Mouse (Mus musculus) lung, postnatal 0 days (tissue): ENCODE measurements around the gene Atp2b2. TPM values are rescaled to one million over a fixed set of nuclear protein-coding genes. Genes with fewer than 3 reads are reported as not detected.

ENCODE experiments used
- ATAC-seq: fragments of 200-750 bp; cut with Nextera tagmentation; 2 replicates; pipeline ENCODE4 v1.8.0; 2017; ENCODE audit warnings: moderate library complexity
- DNase-seq: peaks from one replicate; pipeline ENCODE4 v3.0.0-alpha.2; 2016; ENCODE audit warnings: low spot score
- H3K27ac ChIP-seq: fragments of 300-500 bp; sonication (generic); 2 replicates; pipeline ENCODE4 v1.5.1; 2014; ENCODE audit warnings: antibody characterized with exemption, mild to moderate bottlenecking, low read length, mixed read lengths
- H3K27me3 ChIP-seq: fragments of 300-500 bp; sonication (generic); replicated peaks from 2 replicates; pipeline ENCODE4 v1.6.1; 2014; ENCODE audit warnings: low read length, mixed read lengths; ENCODE audit not compliant: insufficient read depth
- H3K36me3 ChIP-seq: fragments of 300-500 bp; sonication (generic); 2 replicates; pipeline ENCODE4 v1.6.1; 2014; ENCODE audit warnings: low read length, mixed read lengths; ENCODE audit not compliant: insufficient read depth
- H3K4me1 ChIP-seq: fragments of 300-500 bp; sonication (generic); 2 replicates; pipeline ENCODE4 v1.6.1; 2014; ENCODE audit warnings: antibody characterized with exemption, low read depth, low read length, mixed read lengths; ENCODE audit not compliant: insufficient read depth
- H3K4me2 ChIP-seq: fragments of 300-500 bp; sonication (generic); replicated peaks from 2 replicates; pipeline ENCODE4 v1.6.1; 2014; ENCODE audit warnings: low read depth, mild to moderate bottlenecking, low read length, moderate library complexity, mixed read lengths
- H3K4me3 ChIP-seq: fragments of 300-500 bp; sonication (generic); 2 replicates; pipeline ENCODE4 v1.5.1; 2014; ENCODE audit warnings: low read depth, low read length
- H3K9ac ChIP-seq: fragments of 300-500 bp; sonication (generic); replicated peaks from 2 replicates; pipeline ENCODE4 v1.6.1; 2014; ENCODE audit warnings: low read depth, mild to moderate bottlenecking
- H3K9me3 ChIP-seq: fragments of 300-500 bp; sonication (generic); 2 replicates; pipeline ENCODE4 v1.6.1; 2016; ENCODE audit warnings: low read length, mixed read lengths
- CTCF ChIP-seq: IDR thresholded peaks from 2 replicates; pipeline ENCODE4 v1.5.1; 2016; ENCODE audit warnings: antibody characterized with exemption, mild to moderate bottlenecking
- EP300 ChIP-seq: IDR thresholded peaks from 2 replicates; pipeline ENCODE4 v1.6.1; 2016; ENCODE audit warnings: antibody characterized with exemption, mild to moderate bottlenecking, control low read depth
- WGBS: fragments of 180-500 bp; shearing (Covaris S2); extraction: QIAGEN DNeasy Blood & Tissue Kit; methylation state at CpG from one replicate; pipeline ENCODE4 v1.1.7; 2014; 5-methylcytosine and 5-hydroxymethylcytosine counted together
- polyA plus RNA-seq: library from polyadenylated mRNA; unstranded; fragments of >200 nt; fragmentation: Nextera tagmentation; extraction: Ambion mirVana; gene quantifications from 2 replicates; pipeline ENCODE4 v1.2.1, GENCODE M21; 2015

The Atp2b2 gene
- 0.63 and 2.1 TPM in 2 replicates for polyA plus RNA-seq

GRCm38 (mm10) chr6:114042332-114042731 is at the start of gene Atp2b2:
TSS of gene Atp2b2 (minus strand) at chr6:114042613.
- TF ChIP-seq EP300, result no peak
- no peak for TF ChIP-seq CTCF
- H3K9me3 ChIP-seq, result no peaks in the 10 kb centered on the region
- WGBS, result 18% methylated on average over 11 of the region's 12 CpGs
- DNase-seq (no peak), ATAC-seq (no peak)
- peak within 1 kb of the TSS; percentile 30 for H3K4me2 ChIP-seq
- no peak within 1 kb of the TSS for H3K27ac ChIP-seq
- no peaks in the 10 kb centered on the region for H3K36me3 ChIP-seq
- no peak within 1 kb of the TSS for H3K9ac ChIP-seq
- no peak within 1 kb of the TSS for H3K4me3 ChIP-seq
- H3K27me3 ChIP-seq, result peaks cover 24% of the 10 kb centered on the region
- H3K4me1 ChIP-seq, result no peaks in the 10 kb centered on the region

- DNase-seq, result peak; percentile 20
- H3K9ac ChIP-seq, result no peak overlapping the region
- no peaks in the 10 kb centered on the region for H3K36me3 ChIP-seq
- H3K27ac ChIP-seq, result no peak overlapping the region
- ATAC-seq, result no peak
- no peak overlapping the region for H3K4me2 ChIP-seq
- no peaks in the 10 kb centered on the region for H3K4me1 ChIP-seq
- TF ChIP-seq CTCF, result peak; percentile 87
- no peak for TF ChIP-seq EP300
- no peaks in the 10 kb centered on the region for H3K9me3 ChIP-seq
- H3K4me3 ChIP-seq, result no peak overlapping the region
- H3K27me3 ChIP-seq, result no peaks in the 10 kb centered on the region
- WGBS, result 9% methylated on average over 5 of the region's 5 CpGs
Measured at GRCm38 (mm10) chr6:114089626-114090025, 47.2 kb upstream of the Atp2b2 start.

GRCm38 (mm10) chr6:114087106-114087505 is 44.7 kb upstream of the Atp2b2 start:
- ATAC-seq, result no peak
- Histone ChIP-seq H3K27me3 (no peaks in the 10 kb centered on the region), H3K4me3 (no peak overlapping the region), H3K4me1 (no peaks in the 10 kb centered on the region), H3K27ac (no peak overlapping the region), H3K4me2 (no peak overlapping the region), H3K9ac (no peak overlapping the region), H3K9me3 (no peaks in the 10 kb centered on the region), H3K36me3 (no peaks in the 10 kb centered on the region)
- TF ChIP-seq CTCF, result no peak
- no peak for TF ChIP-seq EP300
- WGBS, result 19% methylated on average over 7 of the region's 7 CpGs
- peak; percentile 55 for DNase-seq

- Histone ChIP-seq H3K27ac (no peak overlapping the region), H3K9me3 (no peaks in the 10 kb centered on the region), H3K4me3 (no peak overlapping the region), H3K27me3 (no peaks in the 10 kb centered on the region), H3K9ac (no peak overlapping the region), H3K36me3 (no peaks in the 10 kb centered on the region), H3K4me2 (no peak overlapping the region), H3K4me1 (no peaks in the 10 kb centered on the region)
- ATAC-seq (no peak), DNase-seq (no peak)
- no peak for TF ChIP-seq EP300
- no peak for TF ChIP-seq CTCF
Measured at GRCm38 (mm10) chr6:114078556-114078955, 36.1 kb upstream of the Atp2b2 start.

- Histone ChIP-seq H3K4me3 (no peak overlapping the region), H3K9ac (no peak overlapping the region), H3K36me3 (no peaks in the 10 kb centered on the region), H3K27ac (no peak overlapping the region), H3K4me1 (no peaks in the 10 kb centered on the region), H3K9me3 (no peaks in the 10 kb centered on the region), H3K27me3 (no peaks in the 10 kb centered on the region), H3K4me2 (no peak overlapping the region)
- TF ChIP-seq CTCF (peak; percentile 37), EP300 (no peak)
- no peak for DNase-seq
- WGBS, result 51% methylated on average over 3 of the region's 3 CpGs
- no peak for ATAC-seq
Measured at GRCm38 (mm10) chr6:114076560-114076959, 34.1 kb upstream of the Atp2b2 start.

- WGBS, result 42% methylated on average over 5 of the region's 5 CpGs
Measured at GRCm38 (mm10) chr6:114076061-114076460, 33.6 kb upstream of the Atp2b2 start.

GRCm38 (mm10) chr6:114074929-114075328 is 32.5 kb upstream of the Atp2b2 start:
- no peaks in the 10 kb centered on the region for H3K9me3 ChIP-seq
- H3K27ac ChIP-seq, result no peak overlapping the region
- WGBS, result 63% methylated on average over 10 of the region's 10 CpGs
- no peak overlapping the region for H3K4me2 ChIP-seq
- no peaks in the 10 kb centered on the region for H3K4me1 ChIP-seq
- ATAC-seq (no peak), DNase-seq (no peak)
- TF ChIP-seq EP300, result no peak
- no peak for TF ChIP-seq CTCF
- H3K4me3 ChIP-seq, result no peak overlapping the region
- H3K27me3 ChIP-seq, result no peaks in the 10 kb centered on the region
- H3K9ac ChIP-seq, result no peak overlapping the region
- H3K36me3 ChIP-seq, result no peaks in the 10 kb centered on the region

More at GRCm38 (mm10) chr6:114076061-114076460, 33.6 kb upstream of the Atp2b2 start:
- no peaks in the 10 kb centered on the region for H3K4me1 ChIP-seq
- TF ChIP-seq EP300 (no peak), CTCF (no peak)
- H3K9ac ChIP-seq, result no peak overlapping the region
- no peaks in the 10 kb centered on the region for H3K36me3 ChIP-seq
- ATAC-seq (no peak), DNase-seq (no peak)
- no peaks in the 10 kb centered on the region for H3K9me3 ChIP-seq
- H3K27ac ChIP-seq, result no peak overlapping the region
- no peak overlapping the region for H3K4me3 ChIP-seq
- H3K27me3 ChIP-seq, result no peaks in the 10 kb centered on the region
- H3K4me2 ChIP-seq, result no peak overlapping the region
